Mouse (Mus musculus): Measurements from ENCODE around the gene Cxcr2.

DNA sequence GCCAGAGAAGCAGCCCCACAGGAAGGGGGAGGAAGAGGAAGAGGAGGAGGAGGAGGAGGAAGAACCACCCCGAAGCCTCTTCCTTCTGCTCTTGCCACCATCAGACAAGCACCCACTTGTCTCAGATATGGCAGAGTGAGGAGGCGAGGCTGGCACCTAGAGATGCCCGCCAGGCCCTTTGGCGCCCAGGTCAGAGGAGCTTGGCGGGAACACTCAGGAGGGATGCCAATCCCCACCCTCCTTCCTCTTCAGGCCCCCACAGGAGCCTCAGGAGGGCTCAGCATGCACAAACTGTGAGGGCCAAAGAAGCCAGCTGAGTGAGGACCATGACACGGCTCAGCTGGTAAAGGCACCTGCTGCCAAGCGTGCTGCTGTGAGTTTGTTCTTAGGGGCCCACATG lies 32.7 kb upstream of the Cxcr2 start:
- TF ChIP-seq POLR2A (IDR thresholded peaks at IDR 0.05; ENCODE audit: low read depth, low read length): no peak
- TF ChIP-seq CTCF (IDR thresholded peaks at IDR 0.05; ENCODE audit: extremely low read depth, insufficient read length, insufficient replicate concordance, low read depth, low read length): no peak
